Mouse (Mus musculus): ENCODE data around the gene Capza2. TPM values are rescaled to one million over a fixed set of nuclear protein-coding genes. Genes with fewer than 3 reads are reported as not detected.

Gene Capza2
- polyA plus RNA-seq, 1 experiment from 2014 or later, result 107 TPM

- ATAC-seq (no peak), DNase-seq (no peak)
- no peak overlapping the region for H3K9ac ChIP-seq (replicated peaks)
- H3K9me3 ChIP-seq (ENCODE audit: low read length), result no peaks in the 10 kb centered on the region
- TF ChIP-seq CTCF (IDR thresholded peaks at IDR 0.05; ENCODE audit: low read depth) (no peak), EP300 (IDR thresholded peaks at IDR 0.05; ENCODE audit: low read depth) (no peak)
- no peaks in the 10 kb centered on the region for H3K27me3 ChIP-seq (ENCODE audit: insufficient read depth, low read length)
- no peak overlapping the region for H3K4me3 ChIP-seq (ENCODE audit: low read depth, low read length)
- 54% methylated on average over 3 of the region's 3 CpGs for WGBS (ENCODE audit: insufficient replicate concordance)
- no peak overlapping the region for H3K27ac ChIP-seq (ENCODE audit: low read depth)
- no peak overlapping the region for H3K4me2 ChIP-seq (ENCODE audit: low read depth, low read length)
- H3K36me3 ChIP-seq (replicated peaks; ENCODE audit: insufficient read depth, low read length), result no peaks in the 10 kb centered on the region
- no peaks in the 10 kb centered on the region for H3K4me1 ChIP-seq (ENCODE audit: insufficient read depth)
Observed at GRCm38 (mm10) chr6:17621436-17621835, 14.6 kb upstream of the Capza2 start.

GRCm38 (mm10) chr6:17628701-17629455 lies 7.2 kb upstream of the Capza2 start:
- TF ChIP-seq CTCF (IDR thresholded peaks at IDR 0.05; ENCODE audit: low read depth), result no peak
- no peak for TF ChIP-seq EP300 (IDR thresholded peaks at IDR 0.05; ENCODE audit: low read depth)
- H3K4me1 ChIP-seq (ENCODE audit: insufficient read depth), result 0 out of 2 replicates have a peak, but pooled peaks cover 5% of the 10 kb centered on the region
- H3K27me3 ChIP-seq (ENCODE audit: insufficient read depth, low read length), result no peaks in the 10 kb centered on the region
- H3K36me3 ChIP-seq (replicated peaks; ENCODE audit: insufficient read depth, low read length), result no peaks in the 10 kb centered on the region
- no peak for ATAC-seq
- DNase-seq, result peak; percentile 18
- no peak overlapping the region for H3K4me2 ChIP-seq (ENCODE audit: low read depth, low read length)
- H3K27ac ChIP-seq (ENCODE audit: low read depth), result peak overlapping the region; percentile 18
- no peak overlapping the region for H3K4me3 ChIP-seq (ENCODE audit: low read depth, low read length)
- H3K9me3 ChIP-seq (ENCODE audit: low read length), result no peaks in the 10 kb centered on the region
- no peak overlapping the region for H3K9ac ChIP-seq (replicated peaks)
- 46% methylated on average over 6 of the region's 6 CpGs for WGBS (ENCODE audit: insufficient replicate concordance)

GRCm38 (mm10) chr6:17629756-17630155 lies 6.3 kb upstream of the Capza2 start:
- H3K36me3 ChIP-seq (replicated peaks; ENCODE audit: insufficient read depth, low read length), result no peaks in the 10 kb centered on the region
- ATAC-seq (no peak), DNase-seq (no peak)
- H3K9ac ChIP-seq (replicated peaks), result no peak overlapping the region
- H3K27me3 ChIP-seq (ENCODE audit: insufficient read depth, low read length), result no peaks in the 10 kb centered on the region
- H3K4me1 ChIP-seq (ENCODE audit: insufficient read depth), result 0 out of 2 replicates have a peak, but pooled peaks cover 5% of the 10 kb centered on the region
- peak overlapping the region; percentile 10; the same call in 1 of the 2 replicates for H3K4me3 ChIP-seq (ENCODE audit: low read depth, low read length)
- H3K4me2 ChIP-seq (ENCODE audit: low read depth, low read length), result peak overlapping the region; percentile 26; the same call in 1 of the 2 replicates
- H3K9me3 ChIP-seq (ENCODE audit: low read length), result no peaks in the 10 kb centered on the region
- peak overlapping the region; percentile 34; the same call in 1 of the 2 replicates for H3K27ac ChIP-seq (ENCODE audit: low read depth)
- 65% methylated on average over 5 of the region's 5 CpGs for WGBS (ENCODE audit: insufficient replicate concordance)
- no peak for TF ChIP-seq CTCF (IDR thresholded peaks at IDR 0.05; ENCODE audit: low read depth)
- TF ChIP-seq EP300 (IDR thresholded peaks at IDR 0.05; ENCODE audit: low read depth), result no peak

GRCm38 (mm10) chr6:17631611-17632010 lies 4.4 kb upstream of the Capza2 start:
- H3K27ac ChIP-seq (ENCODE audit: low read depth), result no peak overlapping the region
- no peaks in the 10 kb centered on the region for H3K9me3 ChIP-seq (ENCODE audit: low read length)
- no peak overlapping the region for H3K9ac ChIP-seq (replicated peaks)
- ATAC-seq, result no peak
- H3K4me3 ChIP-seq (ENCODE audit: low read depth, low read length), result no peak overlapping the region
- H3K36me3 ChIP-seq (replicated peaks; ENCODE audit: insufficient read depth, low read length), result no peaks in the 10 kb centered on the region
- TF ChIP-seq CTCF (IDR thresholded peaks at IDR 0.05; ENCODE audit: low read depth), result no peak
- no peak for TF ChIP-seq EP300 (IDR thresholded peaks at IDR 0.05; ENCODE audit: low read depth)
- H3K4me2 ChIP-seq (ENCODE audit: low read depth, low read length), result no peak overlapping the region
- DNase-seq, result no peak
- 0 out of 2 replicates have a peak, but pooled peaks cover 5% of the 10 kb centered on the region for H3K4me1 ChIP-seq (ENCODE audit: insufficient read depth)
- WGBS (ENCODE audit: insufficient replicate concordance), result 80% methylated on average over 5 of the region's 5 CpGs
- H3K27me3 ChIP-seq (ENCODE audit: insufficient read depth, low read length), result no peaks in the 10 kb centered on the region

- 0 out of 2 replicates have a peak, but pooled peaks cover 5% of the 10 kb centered on the region for H3K4me1 ChIP-seq (ENCODE audit: insufficient read depth)
- DNase-seq, result no peak
- TF ChIP-seq EP300 (IDR thresholded peaks at IDR 0.05; ENCODE audit: low read depth) (no peak), CTCF (IDR thresholded peaks at IDR 0.05; ENCODE audit: low read depth) (no peak)
- H3K27me3 ChIP-seq (ENCODE audit: insufficient read depth, low read length), result no peaks in the 10 kb centered on the region
- H3K27ac ChIP-seq (ENCODE audit: low read depth), result no peak overlapping the region
- no peak overlapping the region for H3K4me2 ChIP-seq (ENCODE audit: low read depth, low read length)
- no peak overlapping the region for H3K9ac ChIP-seq (replicated peaks)
- H3K4me3 ChIP-seq (ENCODE audit: low read depth, low read length), result no peak overlapping the region
- no peaks in the 10 kb centered on the region for H3K9me3 ChIP-seq (ENCODE audit: low read length)
- 40% methylated on average over 3 of the region's 3 CpGs for WGBS (ENCODE audit: insufficient replicate concordance)
- H3K36me3 ChIP-seq (replicated peaks; ENCODE audit: insufficient read depth, low read length), result no peaks in the 10 kb centered on the region
- no peak for ATAC-seq
Observed at GRCm38 (mm10) chr6:17633819-17634218, 2.2 kb upstream of the Capza2 start.

- Histone ChIP-seq H3K4me2 (ENCODE audit: low read depth, low read length) (no peak overlapping the region), H3K27ac (ENCODE audit: low read depth) (peak overlapping the region; percentile 83), H3K9ac (replicated peaks) (no peak overlapping the region), H3K4me1 (ENCODE audit: insufficient read depth) (peaks cover 7% of the 10 kb centered on the region), H3K4me3 (ENCODE audit: low read depth, low read length) (no peak overlapping the region), H3K9me3 (ENCODE audit: low read length) (no peaks in the 10 kb centered on the region), H3K27me3 (ENCODE audit: insufficient read depth, low read length) (no peaks in the 10 kb centered on the region), H3K36me3 (replicated peaks; ENCODE audit: insufficient read depth, low read length) (no peaks in the 10 kb centered on the region)
- WGBS (ENCODE audit: insufficient replicate concordance), result 56% methylated on average over 3 of the region's 3 CpGs
- TF ChIP-seq CTCF (IDR thresholded peaks at IDR 0.05; ENCODE audit: low read depth), result no peak
- no peak for TF ChIP-seq EP300 (IDR thresholded peaks at IDR 0.05; ENCODE audit: low read depth)
- DNase-seq, result no peak
- no peak for ATAC-seq
Observed at GRCm38 (mm10) chr6:17634992-17635391, 1.0 kb upstream of the Capza2 start.

All from liver, postnatal 0 days (tissue).